23 mouse cellular contexts compared by ENCODE assay signal in genomic region chr2:17838381-17838680, GRCm38 (mm10).
DNase-seq lines count a peak whose midpoint lies in the region; ATAC-seq and TF ChIP-seq lines count a peak whose summit lies in the region.
"Had no signal": no experiment of that assay in that cellular context is flagged by ENCODE, and none has a peak within 500 bp of the region (broad histone marks: within the 10 kb centered on the region; RNA-seq: fewer than 3 reads in every experiment).

No protein-coding gene starts in this region.

- H3K36me3 ChIP-seq in forebrain, postnatal 0 days (ENCODE audit: insufficient read depth), result no peaks in the 10 kb centered on the region
- H3K36me3 ChIP-seq in midbrain, embryonic 10.5 days, result no peaks in the 10 kb centered on the region
- H3K36me3 ChIP-seq in midbrain, postnatal 0 days (ENCODE audit: insufficient read depth, low read length), result no peaks in the 10 kb centered on the region
- H3K36me3 ChIP-seq in stomach, postnatal 0 days (ENCODE audit: control insufficient read depth, insufficient read depth, low read length), result no peaks in the 10 kb centered on the region
- H3K36me3 ChIP-seq in kidney, embryonic 15.5 days, result no peaks in the 10 kb centered on the region
- H3K36me3 ChIP-seq: heart, embryonic 13.5 days; intestine, embryonic 15.5 days; limb, embryonic 15.5 days had no signal

- 39% methylated on average over 7 of the region's 7 CpGs for WGBS in forebrain, postnatal 0 days
- 41% methylated on average over 7 of the region's 7 CpGs for WGBS in midbrain, embryonic 10.5 days
- WGBS in midbrain, postnatal 0 days, result 14% methylated on average over 7 of the region's 7 CpGs
- WGBS in stomach, postnatal 0 days, result 75% methylated on average over 7 of the region's 7 CpGs
- 82% methylated on average over 7 of the region's 7 CpGs for WGBS in kidney, embryonic 15.5 days

- intact Hi-C loops in left cerebral cortex, adult 2 months (cut with DNase I), result no loop called here

- DNase-seq in layer of hippocampus, adult 2 months (ENCODE audit: low spot score in 2 of 2), result no peak
- no peak for DNase-seq in layer of hippocampus, adult 9-11 months
- DNase-seq in forebrain, postnatal 0 days, result no peak
- DNase-seq in midbrain, embryonic 10.5 days (ENCODE audit: low spot score), result no peak
- no peak for DNase-seq in midbrain, postnatal 0 days (ENCODE audit: low spot score)
- DNase-seq in left cerebral cortex, adult 2 months (ENCODE audit: extremely low spot score in 1 of 2, low spot score in 2 of 2), result no peak
- no peak for DNase-seq in stomach, postnatal 0 days (ENCODE audit: low spot score)
- DNase-seq: adrenal gland, postnatal 36 days; cerebellum, adult 18-20 months; cerebellum, postnatal 25 days; heart, adult 18-20 months; heart, postnatal 36 days; kidney, adult 9 months; kidney, postnatal 4 days; lung, postnatal 10 days; right cerebral cortex, postnatal 25 days had no signal

- H3K4me3 ChIP-seq in layer of hippocampus, adult 2 months, result peak overlapping the region; percentile 26; the same call in 1 of the 2 replicates
- H3K4me3 ChIP-seq in forebrain, postnatal 0 days (ENCODE audit: low read depth, low read length), result no peak overlapping the region
- peak overlapping the region; percentile 33 for H3K4me3 ChIP-seq in midbrain, embryonic 10.5 days
- no peak overlapping the region for H3K4me3 ChIP-seq in midbrain, postnatal 0 days (ENCODE audit: low read depth, low read length)
- H3K4me3 ChIP-seq in left cerebral cortex, adult 2 months, result no peak overlapping the region
- H3K4me3 ChIP-seq in stomach, postnatal 0 days (ENCODE audit: low read depth, low read length), result no peak overlapping the region
- no peak overlapping the region for H3K4me3 ChIP-seq in kidney, embryonic 15.5 days (replicated peaks)
- H3K4me3 ChIP-seq: heart, embryonic 13.5 days; intestine, embryonic 15.5 days; limb, embryonic 15.5 days; megakaryocyte, embryonic 14.5 days; myocyte had no signal

- no peak overlapping the region for H3K9ac ChIP-seq in forebrain, postnatal 0 days
- no peak overlapping the region for H3K9ac ChIP-seq in midbrain, postnatal 0 days (replicated peaks; ENCODE audit: low read length, poor library complexity, severe bottlenecking)
- H3K9ac ChIP-seq in stomach, postnatal 0 days (ENCODE audit: low read length), result no peak overlapping the region
- H3K9ac ChIP-seq in kidney, embryonic 15.5 days, result no peak overlapping the region
- H3K9ac ChIP-seq: heart, embryonic 13.5 days; intestine, embryonic 15.5 days; limb, embryonic 15.5 days had no signal

- no peak for TF ChIP-seq EP300 in stomach, postnatal 0 days (optimal IDR thresholded peaks at IDR 0.05)

- H3K4me1 ChIP-seq in forebrain, postnatal 0 days (ENCODE audit: insufficient read depth), result peaks cover 16% of the 10 kb centered on the region
- H3K4me1 ChIP-seq in midbrain, embryonic 10.5 days, result peaks cover 44% of the 10 kb centered on the region
- H3K4me1 ChIP-seq in midbrain, postnatal 0 days (ENCODE audit: insufficient read depth, low read length), result peaks cover 16% of the 10 kb centered on the region; the same call in 1 of the 2 replicates
- no peaks in the 10 kb centered on the region for H3K4me1 ChIP-seq in stomach, postnatal 0 days (replicated peaks; ENCODE audit: control insufficient read depth, insufficient read depth)
- no peaks in the 10 kb centered on the region for H3K4me1 ChIP-seq in kidney, embryonic 15.5 days
- H3K4me1 ChIP-seq: intestine, embryonic 15.5 days; limb, embryonic 15.5 days; megakaryocyte, embryonic 14.5 days had no signal

- no peaks in the 10 kb centered on the region for H3K9me3 ChIP-seq in forebrain, postnatal 0 days (ENCODE audit: low read length)
- peaks cover 7% of the 10 kb centered on the region; the same call in 1 of the 2 replicates for H3K9me3 ChIP-seq in midbrain, embryonic 10.5 days (replicated peaks)
- H3K9me3 ChIP-seq in midbrain, postnatal 0 days (ENCODE audit: low read length), result no peaks in the 10 kb centered on the region
- H3K9me3 ChIP-seq in stomach, postnatal 0 days (ENCODE audit: control insufficient read depth, low read length), result no peaks in the 10 kb centered on the region
- H3K9me3 ChIP-seq in kidney, embryonic 15.5 days (replicated peaks), result no peaks in the 10 kb centered on the region
- H3K9me3 ChIP-seq: intestine, embryonic 15.5 days; limb, embryonic 15.5 days had no signal

- no peaks in the 10 kb centered on the region for H3K27me3 ChIP-seq in forebrain, postnatal 0 days (ENCODE audit: insufficient read depth, low read length)
- H3K27me3 ChIP-seq in midbrain, embryonic 10.5 days (ENCODE audit: low read depth, poor library complexity, severe bottlenecking), result peaks cover 68% of the 10 kb centered on the region
- H3K27me3 ChIP-seq in midbrain, postnatal 0 days (ENCODE audit: insufficient read depth, low read length), result no peaks in the 10 kb centered on the region
- H3K27me3 ChIP-seq in stomach, postnatal 0 days (ENCODE audit: control insufficient read depth, insufficient read depth, low read length), result no peaks in the 10 kb centered on the region
- H3K27me3 ChIP-seq in kidney, embryonic 15.5 days, result no peaks in the 10 kb centered on the region
- H3K27me3 ChIP-seq: CH12.LX; heart, embryonic 13.5 days; intestine, embryonic 15.5 days; limb, embryonic 15.5 days; megakaryocyte, embryonic 14.5 days had no signal

- peak overlapping the region; percentile 26 for H3K4me2 ChIP-seq in forebrain, postnatal 0 days (ENCODE audit: low read depth)
- H3K4me2 ChIP-seq in midbrain, postnatal 0 days (ENCODE audit: low read depth, low read length, poor library complexity, severe bottlenecking), result peak overlapping the region; percentile 21; the same call in 1 of the 2 replicates
- no peak overlapping the region for H3K4me2 ChIP-seq in stomach, postnatal 0 days (replicated peaks; ENCODE audit: low read depth)
- no peak overlapping the region for H3K4me2 ChIP-seq in kidney, embryonic 15.5 days
- H3K4me2 ChIP-seq: heart, embryonic 13.5 days; intestine, embryonic 15.5 days; limb, embryonic 15.5 days had no signal

- H3K27ac ChIP-seq in layer of hippocampus, adult 2 months, result peak overlapping the region; percentile 81
- H3K27ac ChIP-seq in forebrain, postnatal 0 days (ENCODE audit: low read depth, low read length), result no peak overlapping the region
- H3K27ac ChIP-seq in midbrain, embryonic 10.5 days (replicated peaks), result peak overlapping the region; percentile 82
- no peak overlapping the region for H3K27ac ChIP-seq in midbrain, postnatal 0 days (ENCODE audit: low read depth, low read length)
- no peak overlapping the region for H3K27ac ChIP-seq in left cerebral cortex, adult 2 months
- no peak overlapping the region for H3K27ac ChIP-seq in stomach, postnatal 0 days (replicated peaks)
- no peak overlapping the region for H3K27ac ChIP-seq in kidney, embryonic 15.5 days
- H3K27ac ChIP-seq: heart, embryonic 13.5 days; intestine, embryonic 15.5 days; limb, embryonic 15.5 days had no signal

- TF ChIP-seq CTCF in layer of hippocampus, adult 2 months (conservative IDR thresholded peaks at IDR 0.05), result no peak
- no peak for TF ChIP-seq CTCF in forebrain, postnatal 0 days (IDR thresholded peaks at IDR 0.05; ENCODE audit: low read depth)
- no peak for TF ChIP-seq CTCF in midbrain, postnatal 0 days (IDR thresholded peaks at IDR 0.05)
- TF ChIP-seq CTCF in left cerebral cortex, adult 2 months (IDR thresholded peaks at IDR 0.05), result no peak
- no peak for TF ChIP-seq CTCF in stomach, postnatal 0 days (IDR thresholded peaks at IDR 0.05; ENCODE audit: low read depth)

- no peak for ATAC-seq in forebrain, postnatal 0 days
- ATAC-seq in midbrain, postnatal 0 days (ENCODE audit: low FRiP score), result no peak
- no peak for ATAC-seq in stomach, postnatal 0 days (ENCODE audit: low FRiP score, low TSS enrichment)
- ATAC-seq in kidney, embryonic 15.5 days (replicated peaks; ENCODE audit: low FRiP score), result no peak
- ATAC-seq: intestine, embryonic 15.5 days had no signal

Comparison
In these comparisons a context has a peak if more than half of its experiments do, and no peak if none do; other contexts are left out.
1. H3K27ac ChIP-seq: peak in layer of hippocampus, adult 2 months (single experiment) and midbrain, embryonic 10.5 days (single experiment); none in forebrain, postnatal 0 days (single experiment), midbrain, postnatal 0 days (single experiment), left cerebral cortex, adult 2 months (single experiment), stomach, postnatal 0 days (single experiment) and kidney, embryonic 15.5 days (single experiment).
2. H3K4me3 ChIP-seq: peak in layer of hippocampus, adult 2 months (single experiment) and midbrain, embryonic 10.5 days (single experiment); none in forebrain, postnatal 0 days (single experiment), midbrain, postnatal 0 days (single experiment), left cerebral cortex, adult 2 months (single experiment), stomach, postnatal 0 days (single experiment) and kidney, embryonic 15.5 days (single experiment).
3. H3K4me2 ChIP-seq: peak in forebrain, postnatal 0 days (single experiment) and midbrain, postnatal 0 days (single experiment); none in stomach, postnatal 0 days (single experiment) and kidney, embryonic 15.5 days (single experiment).